Mouse (Mus musculus): ENCODE data around the gene Babam2. TPM values are rescaled to one million over a fixed set of nuclear protein-coding genes. Genes with fewer than 3 reads are reported as not detected.

Gene Babam2
- polyA plus RNA-seq, 1 experiment from 2014 or later: 78.7 TPM

- 0 out of 2 replicates have a peak, but pooled peaks cover 5% of the 10 kb centered on the region for H3K4me1 ChIP-seq (replicated peaks)
- no peak overlapping the region for H3K9ac ChIP-seq
- 68% methylated on average over 3 of the region's 3 CpGs for WGBS
- no peak overlapping the region for H3K27ac ChIP-seq
- no peaks in the 10 kb centered on the region for H3K9me3 ChIP-seq
- H3K4me2 ChIP-seq (replicated peaks): no peak overlapping the region
- H3K4me3 ChIP-seq (replicated peaks): no peak overlapping the region
- no peaks in the 10 kb centered on the region for H3K27me3 ChIP-seq (replicated peaks)
- no peak for ATAC-seq
- no peaks in the 10 kb centered on the region for H3K36me3 ChIP-seq
These were observed 239.0 kb downstream of the Babam2 start for GRCm38 (mm10) chr5:31936523-31936922.

GRCm38 (mm10) chr5:31940876-31941275, 243.4 kb downstream of the Babam2 start:
- Histone ChIP-seq H3K9me3 (no peaks in the 10 kb centered on the region), H3K27ac (no peak overlapping the region), H3K36me3 (no peaks in the 10 kb centered on the region), H3K4me2 (replicated peaks) (no peak overlapping the region), H3K4me1 (replicated peaks) (no peaks in the 10 kb centered on the region), H3K9ac (no peak overlapping the region), H3K27me3 (replicated peaks) (no peaks in the 10 kb centered on the region), H3K4me3 (replicated peaks) (no peak overlapping the region)
- 64% methylated on average over 8 of the region's 8 CpGs for WGBS
- ATAC-seq: peak; percentile 41; the same call in 1 of the 2 replicates

DNA sequence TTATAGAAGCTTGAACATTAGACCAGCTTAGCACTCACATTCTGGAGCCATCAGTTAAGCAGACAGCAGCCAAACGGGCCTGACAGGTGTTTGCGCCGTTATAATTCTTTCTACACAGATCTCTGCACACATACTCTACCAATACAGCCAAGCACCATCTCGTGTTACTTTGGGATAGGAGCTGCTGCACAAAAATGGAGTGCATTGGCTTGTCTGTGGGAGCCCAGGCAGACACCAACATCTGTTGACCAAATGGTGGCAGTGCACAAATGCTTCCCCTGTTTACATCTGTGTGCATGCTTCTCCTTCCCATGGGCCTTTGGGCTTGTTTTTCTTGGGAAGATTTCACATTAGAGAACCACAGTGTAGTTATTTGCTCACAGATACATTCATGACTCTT, 249.7 kb downstream of the Babam2 start:
- H3K9me3 ChIP-seq: no peaks in the 10 kb centered on the region
- no peak for ATAC-seq
- no peak overlapping the region for H3K4me2 ChIP-seq (replicated peaks)
- no peaks in the 10 kb centered on the region for H3K36me3 ChIP-seq
- no peak overlapping the region for H3K27ac ChIP-seq
- H3K4me1 ChIP-seq (replicated peaks): no peaks in the 10 kb centered on the region
- no peak overlapping the region for H3K9ac ChIP-seq
- no peaks in the 10 kb centered on the region for H3K27me3 ChIP-seq (replicated peaks)
- WGBS: 42% methylated on average over 4 of the region's 4 CpGs
- no peak overlapping the region for H3K4me3 ChIP-seq (replicated peaks)

DNA sequence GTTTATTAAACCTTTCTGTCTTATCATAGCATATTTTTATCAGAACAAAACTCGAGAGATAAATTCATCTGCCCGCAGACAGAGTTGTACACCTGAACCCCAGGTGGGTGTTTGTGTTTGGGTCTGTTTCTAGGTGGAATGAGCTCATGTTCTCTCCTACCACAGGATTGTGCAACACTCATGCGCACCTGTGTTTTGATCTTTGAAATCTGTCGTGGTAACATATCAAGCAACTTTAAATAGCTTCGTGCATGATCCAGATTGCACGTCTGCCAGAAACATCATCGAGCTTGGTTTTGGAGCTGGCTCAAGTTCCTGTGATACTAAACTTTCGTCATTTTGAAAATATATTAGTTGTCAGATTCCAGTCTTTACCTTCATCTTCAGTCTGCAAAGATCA, 251.9 kb downstream of the Babam2 start:
- H3K27ac ChIP-seq: no peak overlapping the region
- ATAC-seq: 0 out of 2 replicates have a peak, but pooled peaks have one; percentile 58
- no peak overlapping the region for H3K4me2 ChIP-seq (replicated peaks)
- no peaks in the 10 kb centered on the region for H3K4me1 ChIP-seq (replicated peaks)
- H3K4me3 ChIP-seq (replicated peaks): no peak overlapping the region
- H3K9me3 ChIP-seq: no peaks in the 10 kb centered on the region
- no peaks in the 10 kb centered on the region for H3K27me3 ChIP-seq (replicated peaks)
- WGBS: 62% methylated on average over 8 of the region's 8 CpGs
- H3K9ac ChIP-seq: no peak overlapping the region
- H3K36me3 ChIP-seq: no peaks in the 10 kb centered on the region

DNA sequence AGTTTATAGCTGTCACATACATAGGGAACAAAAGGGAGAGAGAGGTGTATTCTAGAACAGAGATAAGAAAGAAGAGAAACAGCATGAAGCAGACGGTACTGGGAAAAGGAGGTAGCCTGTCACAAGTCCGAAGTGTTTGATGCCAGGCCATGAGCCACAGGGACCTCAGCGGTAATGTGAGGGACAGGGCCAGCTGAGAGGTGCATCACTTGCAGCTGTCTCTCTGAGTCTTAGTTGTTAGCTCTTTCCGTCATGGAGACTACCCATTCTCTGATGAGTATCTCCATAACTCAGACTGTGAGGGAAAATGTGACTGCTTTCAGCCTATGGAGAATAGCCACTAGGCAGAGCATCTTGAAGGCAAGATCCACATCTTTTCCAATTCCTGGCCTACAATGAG, 253.0 kb downstream of the Babam2 start:
- no peaks in the 10 kb centered on the region for H3K4me1 ChIP-seq (replicated peaks)
- no peaks in the 10 kb centered on the region for H3K27me3 ChIP-seq (replicated peaks)
- no peak overlapping the region for H3K9ac ChIP-seq
- 94% methylated on average over 4 of the region's 4 CpGs for WGBS
- no peak for ATAC-seq
- no peaks in the 10 kb centered on the region for H3K36me3 ChIP-seq
- no peak overlapping the region for H3K4me3 ChIP-seq (replicated peaks)
- no peaks in the 10 kb centered on the region for H3K9me3 ChIP-seq
- H3K4me2 ChIP-seq (replicated peaks): no peak overlapping the region
- no peak overlapping the region for H3K27ac ChIP-seq

DNA sequence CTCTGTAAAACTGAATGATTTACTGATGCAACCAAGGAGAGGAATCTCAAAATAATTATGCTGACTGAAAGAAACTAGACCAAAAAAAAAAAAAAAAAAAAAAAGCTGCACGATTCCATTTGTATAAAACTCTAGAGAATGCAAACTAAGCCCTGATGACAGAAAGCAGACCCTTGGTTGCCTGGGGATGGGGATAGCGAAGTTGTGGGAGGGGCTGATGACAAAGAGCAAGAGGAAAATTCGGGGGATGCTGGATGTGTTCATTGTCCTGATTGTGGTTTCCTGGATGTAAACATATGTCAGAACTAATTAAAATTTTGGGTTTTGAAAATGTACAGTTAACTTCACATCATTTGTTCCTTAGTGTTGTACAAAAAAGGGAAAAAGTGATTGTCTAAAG, 257.7 kb downstream of the Babam2 start:
- no peak overlapping the region for H3K9ac ChIP-seq
- no peaks in the 10 kb centered on the region for H3K9me3 ChIP-seq
- no peaks in the 10 kb centered on the region for H3K36me3 ChIP-seq
- 40% methylated on average over 3 of the region's 3 CpGs for WGBS
- no peak overlapping the region for H3K4me2 ChIP-seq (replicated peaks)
- H3K27me3 ChIP-seq (replicated peaks): no peaks in the 10 kb centered on the region
- peaks cover 4% of the 10 kb centered on the region; the same call in 1 of the 2 replicates for H3K4me1 ChIP-seq (replicated peaks)
- no peak overlapping the region for H3K4me3 ChIP-seq (replicated peaks)
- ATAC-seq: peak; percentile 73; the same call in 1 of the 2 replicates
- H3K27ac ChIP-seq: no peak overlapping the region

- peaks cover 4% of the 10 kb centered on the region; the same call in 1 of the 2 replicates for H3K4me1 ChIP-seq (replicated peaks)
- no peaks in the 10 kb centered on the region for H3K36me3 ChIP-seq
- ATAC-seq: no peak
- no peak overlapping the region for H3K9ac ChIP-seq
- no peak overlapping the region for H3K4me2 ChIP-seq (replicated peaks)
- H3K27me3 ChIP-seq (replicated peaks): no peaks in the 10 kb centered on the region
- 96% methylated on average over 3 of the region's 3 CpGs for WGBS
- no peaks in the 10 kb centered on the region for H3K9me3 ChIP-seq
- H3K27ac ChIP-seq: 0 out of 2 replicates have a peak overlapping the region, but pooled peaks have one; percentile 32
- no peak overlapping the region for H3K4me3 ChIP-seq (replicated peaks)
These were observed 258.9 kb downstream of the Babam2 start for GRCm38 (mm10) chr5:31956336-31956735.

- no peaks in the 10 kb centered on the region for H3K36me3 ChIP-seq
- H3K27ac ChIP-seq: no peak overlapping the region
- no peak overlapping the region for H3K4me2 ChIP-seq (replicated peaks)
- WGBS: 92% methylated on average over 8 of the region's 8 CpGs
- H3K27me3 ChIP-seq (replicated peaks): no peaks in the 10 kb centered on the region
- H3K9me3 ChIP-seq: no peaks in the 10 kb centered on the region
- ATAC-seq: no peak
- H3K4me3 ChIP-seq (replicated peaks): no peak overlapping the region
- no peak overlapping the region for H3K9ac ChIP-seq
- peaks cover 4% of the 10 kb centered on the region; the same call in 1 of the 2 replicates for H3K4me1 ChIP-seq (replicated peaks)
These were observed 262.4 kb downstream of the Babam2 start for GRCm38 (mm10) chr5:31959886-31960285.

DNA sequence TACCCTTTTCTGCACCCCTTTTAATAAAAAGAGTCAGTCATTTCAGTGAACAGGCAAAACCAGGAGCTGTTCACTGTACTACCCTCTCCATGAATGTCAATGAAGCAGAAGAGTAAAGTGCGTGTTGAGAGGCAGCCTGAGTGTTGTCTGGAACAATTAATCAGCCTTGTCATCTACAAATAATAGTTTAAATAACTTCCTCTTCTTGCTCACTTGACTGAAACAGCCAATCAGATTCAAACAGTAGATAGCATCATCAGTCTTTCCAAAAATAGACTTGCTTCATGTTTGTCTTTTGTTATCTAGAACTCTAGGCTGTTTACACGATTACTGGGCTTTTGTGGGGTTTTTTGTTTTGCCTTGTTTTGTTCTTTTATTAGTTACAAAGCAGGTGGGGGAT, 263.9 kb downstream of the Babam2 start:
- H3K4me2 ChIP-seq (replicated peaks): no peak overlapping the region
- H3K9me3 ChIP-seq: no peaks in the 10 kb centered on the region
- no peak overlapping the region for H3K4me3 ChIP-seq (replicated peaks)
- H3K27me3 ChIP-seq (replicated peaks): no peaks in the 10 kb centered on the region
- H3K4me1 ChIP-seq (replicated peaks): no peaks in the 10 kb centered on the region
- H3K27ac ChIP-seq: no peak overlapping the region
- no peak overlapping the region for H3K9ac ChIP-seq
- 40% methylated on average over 2 of the region's 2 CpGs for WGBS
- no peaks in the 10 kb centered on the region for H3K36me3 ChIP-seq
- no peak for ATAC-seq

- Histone ChIP-seq H3K36me3 (no peaks in the 10 kb centered on the region), H3K27ac (no peak overlapping the region), H3K4me2 (replicated peaks) (no peak overlapping the region), H3K4me3 (replicated peaks) (no peak overlapping the region), H3K9me3 (no peaks in the 10 kb centered on the region), H3K9ac (no peak overlapping the region), H3K27me3 (replicated peaks) (no peaks in the 10 kb centered on the region), H3K4me1 (replicated peaks) (no peaks in the 10 kb centered on the region; the same call in 1 of the 2 replicates)
- 64% methylated on average over 3 of the region's 3 CpGs for WGBS
- ATAC-seq: no peak
These were observed 264.9 kb downstream of the Babam2 start for GRCm38 (mm10) chr5:31962346-31962745.

GRCm38 (mm10) chr5:31963352-31963751, 265.9 kb downstream of the Babam2 start:
- no peak for ATAC-seq
- no peak overlapping the region for H3K27ac ChIP-seq
- no peak overlapping the region for H3K4me3 ChIP-seq (replicated peaks)
- no peaks in the 10 kb centered on the region for H3K9me3 ChIP-seq
- no peaks in the 10 kb centered on the region; the same call in 1 of the 2 replicates for H3K4me1 ChIP-seq (replicated peaks)
- H3K27me3 ChIP-seq (replicated peaks): no peaks in the 10 kb centered on the region
- H3K9ac ChIP-seq: no peak overlapping the region
- H3K4me2 ChIP-seq (replicated peaks): no peak overlapping the region
- 91% methylated on average over 8 of the region's 8 CpGs for WGBS
- H3K36me3 ChIP-seq: no peaks in the 10 kb centered on the region

- no peaks in the 10 kb centered on the region for H3K27me3 ChIP-seq (replicated peaks)
- H3K4me3 ChIP-seq (replicated peaks): no peak overlapping the region
- no peaks in the 10 kb centered on the region for H3K36me3 ChIP-seq
- H3K27ac ChIP-seq: no peak overlapping the region
- H3K4me2 ChIP-seq (replicated peaks): no peak overlapping the region
- H3K9ac ChIP-seq: no peak overlapping the region
- no peaks in the 10 kb centered on the region for H3K9me3 ChIP-seq
- no peak for ATAC-seq
- no peaks in the 10 kb centered on the region; the same call in 1 of the 2 replicates for H3K4me1 ChIP-seq (replicated peaks)
- WGBS: 91% methylated on average over 2 of the region's 2 CpGs
These were observed 266.4 kb downstream of the Babam2 start for GRCm38 (mm10) chr5:31963851-31964250.

DNA sequence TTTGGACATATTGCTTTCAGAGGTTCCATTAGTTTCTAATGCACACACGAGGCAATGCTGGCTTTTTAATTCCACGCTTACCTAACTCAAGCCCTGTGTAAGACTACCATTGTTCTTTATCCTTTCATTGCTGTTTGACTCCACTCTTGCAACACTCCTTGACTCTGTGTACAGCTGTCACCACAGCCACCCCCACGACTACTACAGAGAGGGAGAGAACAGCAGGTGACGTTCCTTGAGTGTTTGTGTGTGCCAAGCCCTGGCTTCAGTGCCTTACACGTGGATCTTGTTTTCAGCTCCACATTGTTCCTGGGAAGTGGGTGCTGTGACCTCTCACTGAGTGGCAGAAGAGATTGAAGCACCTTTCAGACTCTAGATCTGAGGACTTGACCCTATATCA, 269.3 kb downstream of the Babam2 start:
- ATAC-seq: no peak
- H3K4me3 ChIP-seq (replicated peaks): no peak overlapping the region
- H3K4me2 ChIP-seq (replicated peaks): no peak overlapping the region
- H3K27ac ChIP-seq: peak overlapping the region; percentile 88; the same call in 1 of the 2 replicates
- no peaks in the 10 kb centered on the region; the same call in 1 of the 2 replicates for H3K4me1 ChIP-seq (replicated peaks)
- no peaks in the 10 kb centered on the region for H3K27me3 ChIP-seq (replicated peaks)
- WGBS: 69% methylated on average over 5 of the region's 5 CpGs
- H3K9ac ChIP-seq: no peak overlapping the region
- H3K36me3 ChIP-seq: no peaks in the 10 kb centered on the region
- H3K9me3 ChIP-seq: no peaks in the 10 kb centered on the region

Data from intestine, embryonic 15.5 days (tissue).